Mouse (Mus musculus) heart, adult 18-20 months (tissue): Measurements from ENCODE around the gene Elmod1. TPM values are rescaled to one million over a fixed set of nuclear protein-coding genes. Genes with fewer than 3 reads are reported as not detected.
A peak's percentile ranks its signal among the peaks of the same experiment; 100 is the strongest.
"Not testable (repeated sequence)": the region's sequence is repeated elsewhere in the genome, so short reads cannot be mapped to it uniquely, and the experiment has no call there.

Experiments used
- DNase-seq, 2 experiments: peaks; one replicate each; pipeline ENCODE4 v3.0.0; 2021 to 2022; ENCODE audit warnings: mixed read lengths in 1 of 2
- long read RNA-seq, 2 experiments: library from polyadenylated mRNA; stranded (forward); transcript quantifications; one replicate each; pipeline ENCODE4 v2.0.0; 2021
- total RNA-seq, 2 experiments: library from RNA; stranded (reverse); gene quantifications; 2 replicates each; pipeline ENCODE4 v1.2.3; 2021

Gene Elmod1
- total RNA-seq = under 1 TPM in 1 of 2 experiments, not detected in 1; 0.21 TPM
- long read RNA-seq, experiment 1 = 0 reads
- long read RNA-seq, experiment 2 = 0 reads

DNA sequence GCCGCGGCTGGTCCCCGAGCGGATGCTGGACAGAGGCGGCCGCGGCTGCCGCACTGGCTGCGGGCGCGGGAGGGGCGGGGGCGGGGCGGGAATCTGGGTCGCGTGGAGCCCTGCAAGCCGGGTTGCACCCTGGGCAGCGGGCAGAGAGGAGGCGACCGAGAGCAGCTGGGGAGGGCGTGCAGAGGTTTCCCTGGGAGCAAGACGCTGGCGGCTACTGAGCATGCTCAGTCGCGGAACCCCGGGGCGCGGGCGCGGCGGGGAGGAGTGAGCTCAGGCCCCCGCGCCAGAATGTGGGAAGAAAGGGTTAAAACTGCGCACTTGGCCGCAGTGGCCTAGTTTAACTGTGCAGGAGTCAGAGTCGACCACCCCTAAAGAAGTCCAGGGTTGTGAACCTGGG is at the start of gene Elmod1:
Gene Elmod1, minus strand, starts transcription at position 180 of the 397 bp plus-strand sequence.
- DNase-seq = no peak

DNA sequence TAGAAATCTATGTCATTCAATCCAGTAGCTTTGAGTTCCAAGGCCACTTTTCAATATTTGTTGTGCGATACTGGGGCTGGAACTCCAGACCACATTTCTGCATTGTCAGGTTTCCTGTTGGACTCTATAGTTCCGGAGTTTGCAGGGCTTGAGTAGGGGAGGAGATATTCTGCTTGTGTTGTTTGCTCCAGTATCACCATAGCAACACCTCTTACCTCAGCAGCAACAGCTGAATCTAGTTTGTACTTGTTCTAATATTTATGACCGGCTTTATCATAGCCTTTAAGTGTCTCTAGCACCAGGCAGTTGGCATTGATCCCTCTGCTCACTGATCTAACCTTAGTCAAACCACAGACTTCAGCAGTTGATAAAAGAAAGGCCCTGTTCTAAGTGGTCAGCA is 47.7 kb upstream of the Elmod1 start:
- DNase-seq = peak in 1 of 2 experiments; percentile 7

DNA sequence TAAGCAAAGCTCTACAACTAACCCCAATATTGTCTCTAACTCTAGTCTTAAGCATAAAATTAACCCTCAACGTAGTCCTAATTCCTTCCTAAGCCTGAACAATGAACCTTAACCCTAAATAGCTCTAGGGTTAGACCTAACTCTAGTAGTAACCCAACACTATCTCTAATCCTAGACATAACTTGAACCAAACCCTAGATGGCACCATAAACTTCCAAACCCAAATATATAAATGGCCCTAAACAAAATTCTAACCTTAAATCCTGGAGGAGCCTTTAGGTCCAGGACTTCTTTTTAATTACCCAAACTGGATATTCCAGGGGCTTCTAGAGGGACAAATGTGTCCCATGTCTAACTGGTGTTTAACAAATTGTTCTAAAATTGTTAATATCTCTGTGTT is 19.4 kb upstream of the Elmod1 start:
- no peak for DNase-seq

DNA sequence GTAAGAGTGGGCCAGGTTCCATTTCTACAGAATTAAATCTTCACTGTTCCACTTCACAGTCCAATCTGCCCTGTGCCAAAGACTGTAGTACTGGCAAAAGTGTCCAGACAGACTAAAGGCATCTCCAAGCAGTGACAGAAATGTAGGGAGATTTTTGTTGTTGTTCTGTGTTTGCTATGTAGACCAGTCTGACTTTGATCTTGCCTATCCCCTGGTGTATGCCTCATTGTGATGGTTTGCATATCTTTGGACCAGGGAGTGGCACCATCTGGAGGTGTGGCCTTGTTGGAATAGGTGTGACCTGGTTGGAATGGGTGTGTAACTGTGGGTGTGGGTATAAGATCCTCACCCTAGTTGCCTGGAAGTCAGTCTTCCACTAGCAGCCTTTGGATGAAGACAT is 17.5 kb upstream of the Elmod1 start:
- DNase-seq = not testable (repeated sequence)

DNA sequence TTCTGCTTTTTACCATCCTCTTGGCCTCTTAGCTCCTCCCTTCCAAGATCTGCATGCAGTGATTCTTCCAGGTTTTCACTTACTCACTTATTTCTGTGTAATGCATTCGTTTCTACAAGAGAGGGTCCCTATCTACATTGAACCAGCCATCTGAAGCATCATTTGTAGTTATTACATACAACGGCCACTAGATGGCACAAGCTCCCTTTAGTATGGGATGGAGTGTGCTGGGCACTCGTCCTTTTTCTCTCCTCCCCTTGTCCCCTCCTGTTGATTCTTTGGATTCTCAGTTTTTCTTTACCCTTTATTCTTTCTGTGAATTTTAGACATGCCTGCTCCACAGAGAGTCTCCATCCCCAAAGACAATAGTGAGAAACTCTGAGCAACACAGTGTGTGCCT is 15.8 kb upstream of the Elmod1 start:
- DNase-seq = peak; percentile 17 to 58

DNA sequence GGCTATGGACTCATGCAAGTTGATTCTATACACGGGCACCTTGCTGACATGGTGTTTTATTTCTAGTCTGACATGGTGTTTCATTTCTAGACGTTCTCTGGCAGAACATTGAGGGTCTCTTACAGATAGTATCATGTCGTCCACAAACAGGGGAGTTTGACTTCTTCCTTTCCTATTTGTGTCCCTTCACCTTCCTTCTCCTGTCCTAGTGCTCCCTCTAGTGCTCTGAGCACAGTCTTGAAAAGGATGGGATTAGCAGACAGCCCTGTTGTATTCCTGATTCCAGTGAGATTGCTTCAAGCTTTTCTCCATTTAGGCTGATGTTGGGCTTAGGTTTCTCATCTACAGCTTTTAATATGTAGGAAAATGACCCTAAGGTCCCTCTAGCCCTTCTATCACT is 11.9 kb upstream of the Elmod1 start:
- no peak for DNase-seq

DNA sequence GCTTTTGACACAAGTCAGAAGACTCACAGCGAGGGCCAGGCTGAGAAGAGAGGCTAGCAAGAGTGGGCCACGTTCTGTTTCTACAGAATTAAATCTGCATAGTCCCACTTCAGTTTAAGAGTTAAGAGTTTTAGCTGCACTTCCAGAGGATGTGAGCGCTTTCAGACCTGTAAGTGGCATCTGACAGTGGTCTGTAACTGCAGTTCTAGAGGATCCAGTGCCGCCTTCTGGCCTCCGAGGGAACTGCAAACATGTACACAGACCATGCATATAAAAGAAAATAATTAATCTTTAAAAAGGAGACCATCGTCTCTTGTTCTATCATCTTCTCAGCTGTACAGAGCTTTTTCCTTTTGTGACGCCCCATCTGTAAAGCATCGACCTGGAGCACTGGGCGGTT is 9.8 kb upstream of the Elmod1 start:
- DNase-seq = no peak

DNA sequence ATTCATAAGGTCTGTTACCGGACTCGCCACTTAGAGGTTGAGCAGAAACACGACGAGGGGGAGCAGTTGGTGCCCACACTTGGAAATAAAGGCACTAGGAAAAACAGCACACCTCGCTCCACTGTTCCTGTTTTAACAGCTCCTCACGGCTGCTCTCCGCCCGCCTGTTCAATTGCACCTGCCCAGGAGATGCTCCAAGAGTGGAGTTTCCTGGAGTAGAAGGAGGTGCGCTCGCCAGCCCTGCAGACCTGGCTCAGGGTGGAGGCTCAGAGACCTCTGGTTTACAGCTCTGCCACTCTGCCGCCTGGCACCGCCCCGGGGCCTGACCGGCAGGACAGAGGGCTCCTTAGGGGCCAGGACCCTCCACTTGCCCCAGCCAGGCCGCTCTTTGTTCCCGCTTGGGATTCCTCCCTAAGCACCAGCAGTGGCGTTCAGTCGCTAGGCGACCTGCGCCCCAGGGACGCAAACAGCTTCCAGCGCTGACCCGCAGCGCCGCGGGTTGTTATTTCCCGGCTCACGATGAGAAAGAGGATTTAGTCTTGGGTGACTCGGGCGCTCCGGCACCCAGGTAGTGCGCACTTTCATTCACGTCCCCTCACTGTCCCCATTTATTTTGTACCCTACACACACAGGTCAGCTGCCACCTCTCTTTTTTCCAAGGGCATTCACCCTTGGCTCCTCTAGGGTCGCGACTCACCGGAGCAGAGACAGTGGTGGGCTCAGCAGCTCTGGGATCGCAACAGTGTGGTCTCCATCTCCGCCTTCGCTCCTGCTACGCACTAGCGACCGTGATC is 576 bp downstream of the Elmod1 start:
- DNase-seq = no peak

DNA sequence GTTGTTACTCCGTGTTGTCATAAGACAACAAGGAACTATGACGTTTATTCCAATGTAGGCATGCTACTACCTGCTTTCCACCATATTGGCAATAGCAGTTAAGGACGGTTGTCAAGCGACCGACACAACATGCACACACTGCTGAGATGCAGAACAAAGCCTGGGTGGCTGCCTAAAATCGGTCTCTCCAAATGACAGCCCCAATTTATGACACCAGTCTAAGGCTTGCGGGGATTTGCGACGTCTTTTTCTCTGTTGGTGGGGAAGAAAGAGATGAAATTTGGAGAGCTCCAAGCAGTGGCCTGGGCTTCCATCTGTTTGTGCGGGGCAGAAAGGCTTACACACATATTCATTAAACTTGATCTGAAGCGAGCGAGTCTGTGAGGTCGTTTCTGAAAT is 1.2 kb downstream of the Elmod1 start:
- no peak for DNase-seq

DNA sequence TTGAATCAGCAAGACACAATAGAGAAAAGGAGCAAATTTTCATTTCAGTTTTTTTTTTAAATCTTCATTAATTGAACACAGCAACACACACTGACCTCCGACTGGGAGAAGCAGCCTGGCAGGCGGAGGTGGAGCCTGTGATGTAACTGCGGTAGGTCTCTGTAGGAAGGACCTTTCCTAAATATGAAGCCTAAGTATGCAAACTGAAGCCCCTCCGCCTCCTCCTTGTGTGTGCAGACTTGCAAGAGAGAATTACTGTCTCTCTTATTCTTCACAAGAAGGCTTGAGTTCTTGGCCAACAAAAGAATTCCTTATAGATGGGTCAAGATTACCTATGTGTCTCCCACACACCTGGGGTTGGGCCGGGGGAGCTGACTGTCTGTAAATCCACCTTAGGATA is 1.9 kb downstream of the Elmod1 start:
- DNase-seq = no peak

DNA sequence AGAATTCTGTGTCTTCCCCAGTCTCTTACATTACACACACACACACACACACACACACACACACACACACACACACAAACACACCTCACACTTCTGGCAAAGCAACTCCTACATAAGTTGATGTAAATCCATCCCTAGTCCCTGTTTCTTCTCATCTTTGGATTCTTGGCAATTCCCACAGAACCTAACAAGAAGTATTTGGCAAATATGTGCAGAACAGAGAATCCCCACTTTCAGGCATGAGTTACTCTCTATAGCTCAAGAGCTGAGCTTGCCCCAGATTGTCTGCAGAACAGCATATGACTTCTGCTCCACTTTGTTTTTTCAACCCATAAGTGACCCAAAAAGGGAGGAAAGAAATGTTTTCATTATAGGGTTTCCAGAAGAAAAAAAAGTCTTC is 2.7 kb downstream of the Elmod1 start:
- DNase-seq = no peak

DNA sequence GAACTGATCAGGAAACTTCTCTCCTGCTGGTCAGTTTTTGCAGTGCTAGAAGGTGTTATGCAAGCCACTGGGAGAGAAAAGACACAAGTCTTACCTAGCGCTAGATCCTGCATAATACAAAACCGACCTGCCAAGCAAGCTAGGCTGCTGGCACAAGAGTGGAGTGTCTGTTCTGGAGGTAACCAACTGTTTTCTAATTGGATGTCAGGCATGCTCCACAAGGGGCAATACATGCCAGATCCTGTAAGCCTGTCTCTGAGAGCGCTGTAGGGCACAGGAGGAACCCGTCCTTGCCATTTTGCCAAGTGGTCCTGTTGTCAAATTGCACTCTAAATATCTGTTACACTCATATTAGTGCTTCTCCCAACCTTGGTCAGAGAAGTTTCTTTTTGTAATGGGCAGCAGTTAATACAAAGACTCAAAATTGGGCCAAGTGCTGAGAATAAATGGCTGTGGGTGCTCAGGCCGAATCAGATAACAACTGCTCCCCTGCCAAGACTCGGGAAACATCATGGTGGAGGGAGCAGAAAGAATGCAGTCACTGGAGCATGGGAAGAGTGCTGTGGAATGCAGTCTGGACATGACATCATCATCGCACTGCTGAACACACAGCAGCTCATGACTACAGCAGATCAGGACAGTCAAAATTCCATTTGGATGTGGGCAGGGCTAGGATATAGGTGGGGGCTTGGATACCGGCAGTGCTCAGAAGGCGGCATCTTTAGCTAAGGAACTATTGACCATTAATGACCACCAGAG is 7.3 kb downstream of the Elmod1 start:
- DNase-seq = no peak

DNA sequence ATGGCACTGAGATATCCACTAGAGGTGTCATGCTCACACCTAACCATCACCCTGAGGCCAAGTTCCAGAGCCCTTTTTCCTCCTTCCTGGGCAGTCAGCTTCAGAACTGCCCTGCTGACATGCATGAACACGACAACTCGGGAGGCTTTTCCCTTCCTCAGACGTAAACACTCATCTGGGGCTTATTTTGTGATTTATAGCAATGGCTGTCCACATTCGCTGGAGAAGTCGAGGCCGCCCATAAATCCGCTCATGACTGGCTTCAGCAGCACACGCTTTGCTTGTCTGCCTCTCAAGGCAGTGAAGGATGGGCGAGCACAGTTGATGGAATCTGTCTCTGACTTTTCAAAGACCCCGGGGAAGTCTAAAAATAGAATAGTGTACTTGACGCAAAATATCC is 18.1 kb downstream of the Elmod1 start:
- DNase-seq = no peak

DNA sequence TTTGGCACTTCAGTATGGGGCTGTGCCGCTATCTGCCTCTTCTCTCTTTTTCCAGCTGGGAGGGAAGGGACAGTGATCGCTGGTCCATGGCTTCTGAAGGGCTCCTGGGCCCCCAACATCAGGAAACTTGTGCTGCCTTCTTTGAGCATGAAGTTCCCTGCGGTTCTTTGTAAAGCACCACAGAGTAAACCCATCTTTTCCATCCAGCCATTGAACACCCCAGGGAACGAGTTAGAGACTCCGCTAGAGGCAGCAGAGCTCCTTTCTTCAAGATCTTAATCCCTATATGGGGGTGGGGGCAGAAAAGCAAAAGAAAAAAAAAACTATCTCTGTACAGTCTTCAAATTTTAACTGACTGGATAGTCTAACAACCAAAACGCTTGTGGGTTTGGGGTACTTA is 20.2 kb downstream of the Elmod1 start:
- DNase-seq = no peak

DNA sequence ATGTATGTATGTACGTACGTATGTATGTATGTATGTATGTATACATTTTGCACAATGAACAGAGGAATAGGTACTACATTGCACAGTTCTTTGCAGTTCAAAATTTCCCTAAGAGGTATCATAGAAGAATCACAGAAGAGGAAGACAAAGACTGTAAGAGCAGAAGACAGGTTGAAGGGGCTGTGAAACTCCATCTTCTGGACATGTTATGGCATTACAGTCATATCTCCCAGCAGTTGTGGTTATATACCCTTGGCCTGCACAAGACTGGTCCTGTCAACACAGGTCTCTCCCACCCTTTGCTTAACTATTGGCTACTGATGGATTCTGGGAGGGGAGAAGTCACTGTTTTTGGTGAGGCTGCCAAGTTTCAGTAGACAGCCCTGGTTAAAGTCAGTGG is 27.6 kb downstream of the Elmod1 start:
- no peak for DNase-seq

DNA sequence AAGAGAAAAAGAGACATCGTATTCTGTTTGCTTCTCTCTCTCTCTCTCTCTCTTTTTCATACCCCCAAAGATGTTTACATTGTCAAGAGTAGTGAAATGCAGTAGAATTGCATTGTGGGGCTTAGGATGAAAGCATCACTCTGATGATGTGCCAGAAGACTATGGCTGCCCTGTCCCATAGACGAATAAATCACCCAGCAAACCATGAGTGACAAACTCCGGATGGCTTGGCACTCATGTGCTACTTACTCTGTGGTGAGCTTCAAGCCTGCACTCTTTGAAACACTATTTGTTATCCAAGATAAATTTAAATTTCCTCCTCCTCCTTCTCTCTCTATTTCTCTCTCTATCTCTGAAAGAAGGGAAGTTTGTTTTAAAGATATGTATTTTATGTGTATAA is 36.5 kb downstream of the Elmod1 start:
- no peak for DNase-seq

DNA sequence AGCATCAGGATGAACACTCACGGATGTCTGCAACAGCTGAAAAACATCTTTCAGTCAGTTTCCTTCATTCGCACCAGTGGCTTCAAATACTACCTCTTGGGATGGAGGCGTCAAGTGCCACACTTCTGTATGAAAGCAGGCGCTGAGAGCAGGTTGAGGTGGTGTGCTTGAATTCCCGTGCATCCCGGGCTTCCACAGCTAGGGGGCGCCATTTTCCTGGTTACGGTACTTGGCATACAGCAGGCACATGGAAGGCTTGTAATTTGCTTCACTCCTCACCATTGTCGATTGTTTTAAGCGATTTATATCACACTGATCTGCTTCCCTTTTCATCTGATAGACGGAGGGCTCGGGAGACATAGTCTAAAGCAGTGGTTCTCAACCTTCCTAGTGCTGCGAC is 40.9 kb downstream of the Elmod1 start:
- DNase-seq = peak in 1 of 2 experiments; percentile 3

DNA sequence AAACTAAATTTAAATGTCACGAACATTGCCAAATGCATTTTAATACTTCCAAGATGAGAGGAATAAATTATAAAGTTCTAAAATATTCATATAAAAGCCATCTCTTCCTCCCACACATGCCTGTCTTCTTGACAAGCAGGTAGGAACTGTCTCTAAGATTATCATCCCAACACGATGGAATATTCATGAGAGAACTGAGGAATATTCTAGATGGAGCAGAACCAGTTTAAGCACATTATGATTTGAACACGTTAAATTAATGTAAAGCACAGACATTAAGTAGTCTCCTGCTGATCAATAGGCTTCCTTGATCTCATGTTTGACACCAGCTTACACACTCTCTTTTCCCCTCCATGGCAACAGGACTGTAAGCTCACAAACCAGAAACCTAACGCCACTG is 41.7 kb downstream of the Elmod1 start:
- DNase-seq = no peak

DNA sequence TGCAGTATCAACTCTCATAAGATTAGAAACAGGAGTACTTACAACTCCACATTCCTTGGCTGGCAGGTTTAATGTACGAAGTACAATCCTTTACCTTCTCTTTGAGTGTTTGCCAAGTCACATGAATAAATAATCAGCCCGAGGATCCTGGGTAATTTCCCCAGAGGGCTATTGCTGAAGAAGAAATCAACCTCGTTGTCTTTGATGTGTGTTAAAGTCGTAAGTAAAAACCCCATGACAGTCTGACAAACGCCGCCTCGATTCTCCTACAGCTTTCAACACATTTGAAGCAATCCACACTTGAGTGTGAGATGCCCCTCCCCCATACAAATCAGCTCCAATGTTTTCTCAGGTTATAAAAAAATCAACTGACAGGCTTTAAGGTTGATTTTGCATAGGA is 44.2 kb downstream of the Elmod1 start:
- no peak for DNase-seq

DNA sequence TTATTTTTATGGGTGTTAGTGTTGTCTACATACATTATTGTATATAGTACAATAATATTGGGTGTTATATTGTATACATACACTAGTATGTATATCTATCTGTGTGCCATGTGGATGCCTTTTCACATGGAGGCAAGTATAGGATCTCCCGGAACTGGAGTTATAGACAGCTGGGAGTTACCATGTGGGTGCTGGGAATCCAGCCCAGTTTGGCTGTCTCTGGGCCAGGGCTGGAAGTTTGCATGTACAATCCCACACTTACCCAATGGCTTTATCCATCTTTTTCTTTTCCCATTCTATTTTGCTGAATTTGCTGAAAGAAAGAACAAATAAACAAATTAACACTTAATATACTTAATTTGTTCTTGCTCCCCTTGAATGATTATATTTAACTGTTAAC is 54.0 kb downstream of the Elmod1 start:
- DNase-seq = no peak

DNA sequence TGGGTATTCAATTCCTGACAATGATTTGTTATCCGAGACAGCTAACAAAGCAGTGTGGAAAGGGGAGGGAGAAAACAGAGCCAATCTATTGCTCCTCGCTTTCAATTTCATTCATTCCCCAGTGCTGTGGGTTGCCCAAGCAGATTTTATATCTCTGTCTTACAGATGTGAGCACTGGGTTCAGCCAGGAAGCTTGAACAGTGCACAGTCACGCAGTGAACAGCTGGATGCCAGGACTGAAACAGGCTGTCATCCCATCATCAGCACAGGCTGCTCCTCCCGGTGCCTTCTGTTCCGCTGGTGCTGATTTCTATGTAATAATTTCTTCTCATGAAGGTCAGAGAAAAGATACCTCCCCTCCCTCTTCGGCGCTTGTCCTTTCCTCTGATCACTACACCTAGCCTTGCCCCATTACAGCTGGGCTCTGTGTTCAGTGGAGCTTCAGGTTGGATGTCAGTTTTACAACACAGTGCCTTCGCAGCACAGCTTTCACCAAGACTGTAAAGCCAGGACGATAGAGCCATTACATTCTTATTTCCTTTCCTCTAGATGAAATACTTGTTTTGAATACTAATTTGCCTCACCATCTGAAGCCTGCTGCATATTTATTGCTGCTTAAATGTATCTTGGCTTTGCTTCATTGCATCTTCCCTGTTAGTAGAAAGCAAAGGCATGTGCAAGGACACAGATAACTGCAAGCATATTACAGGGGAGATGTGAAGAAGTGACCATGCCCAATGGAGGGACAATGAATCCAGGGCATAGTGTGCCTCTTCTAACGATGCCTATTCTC is 59.0 kb downstream of the Elmod1 start:
- no peak for DNase-seq

DNA sequence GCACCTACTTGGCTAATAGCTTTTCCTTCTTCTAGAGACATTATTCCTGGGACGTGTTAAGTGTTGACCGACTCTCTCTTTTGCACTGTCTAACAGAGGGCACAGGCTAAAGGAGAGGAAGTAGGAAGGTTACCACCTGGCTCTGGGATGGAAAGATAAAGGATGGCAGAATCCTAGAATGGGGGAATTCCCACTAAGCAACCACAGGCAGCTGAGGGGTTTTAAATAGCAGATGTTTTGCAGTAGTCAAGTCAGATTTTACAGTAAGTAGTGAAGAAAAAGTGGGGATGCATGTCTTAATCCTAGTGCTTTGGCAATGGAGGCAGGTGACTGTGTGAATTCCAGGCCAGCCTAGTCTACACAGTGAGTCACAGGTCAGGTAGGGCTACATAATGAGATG is 64.3 kb downstream of the Elmod1 start:
- no peak for DNase-seq

DNA sequence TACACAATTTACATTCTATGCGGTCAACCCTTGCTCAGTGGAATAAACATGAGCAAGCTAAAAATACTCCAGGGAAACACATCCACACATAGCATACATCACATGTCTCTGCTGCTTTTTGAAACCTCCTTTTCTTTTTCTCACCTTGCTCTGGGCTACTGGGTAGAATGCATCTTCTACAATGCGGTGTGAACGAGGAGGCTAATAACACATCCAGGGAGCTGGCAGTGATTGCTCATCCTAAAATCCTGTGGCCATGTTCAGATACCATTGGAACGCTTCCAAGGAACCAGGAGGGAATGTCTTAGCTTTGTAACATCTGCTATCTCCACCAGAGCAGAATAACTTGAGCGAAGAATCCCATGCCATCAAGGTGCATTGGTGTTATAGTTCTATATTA is 64.8 kb downstream of the Elmod1 start:
- no peak for DNase-seq
